Mouse (Mus musculus) urinary bladder, postnatal 36 days (tissue): ENCODE data around the gene Farsa.

Experiments used
- DNase-seq, 2 experiments: peaks; one replicate each; pipeline ENCODE4 v3.0.0; 2022; ENCODE audit warnings: low spot score in 2 of 2, mixed read lengths in 1 of 2

Gene Farsa

DNA sequence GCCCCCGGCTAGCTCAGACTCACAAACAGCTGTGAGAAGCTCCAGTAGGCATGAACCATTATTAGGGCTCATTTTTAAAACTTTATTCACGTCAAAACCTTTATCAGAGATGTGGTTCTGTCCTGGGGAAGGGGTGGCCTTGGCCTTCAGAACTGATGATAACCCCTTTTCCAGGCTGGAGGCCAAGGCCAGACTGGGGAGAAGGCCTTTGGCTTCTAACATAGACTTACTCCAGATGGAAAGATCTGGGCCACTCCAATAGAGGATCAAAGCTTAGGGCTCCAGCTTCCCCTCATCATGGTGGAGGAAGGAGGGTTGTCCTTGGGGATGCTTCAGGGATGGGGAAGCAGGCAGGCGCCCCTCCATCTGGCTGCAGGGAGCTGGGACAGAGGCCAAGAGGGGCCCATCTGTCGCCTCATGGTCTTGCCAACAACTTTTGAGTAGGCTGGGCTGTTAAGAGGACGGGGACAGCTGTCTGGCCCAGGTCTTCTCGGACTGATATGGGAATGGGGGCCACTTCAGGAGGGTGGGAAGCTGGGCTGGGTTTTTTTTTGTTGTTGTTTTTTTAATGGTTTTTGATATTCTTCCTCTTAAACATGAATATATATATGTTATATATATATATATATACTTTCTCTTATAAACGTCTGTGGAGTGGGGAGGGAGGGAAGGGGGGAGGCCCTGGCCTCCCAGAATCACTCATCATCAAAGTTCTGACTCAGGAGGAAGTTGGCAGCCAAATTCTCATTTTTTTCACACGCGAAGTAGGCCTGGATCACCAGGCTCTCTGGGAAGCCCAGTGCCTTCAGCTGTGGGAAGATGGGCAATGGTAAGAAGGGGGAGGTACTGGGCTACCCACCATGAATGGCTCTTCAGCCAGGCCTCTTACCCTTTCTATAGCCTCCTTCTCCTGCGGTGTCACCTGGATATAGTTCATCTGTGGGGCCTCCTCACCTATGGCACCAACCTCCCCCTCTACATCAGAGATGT is 21.6 kb upstream of the Farsa start:
- DNase-seq: no peak

DNA sequence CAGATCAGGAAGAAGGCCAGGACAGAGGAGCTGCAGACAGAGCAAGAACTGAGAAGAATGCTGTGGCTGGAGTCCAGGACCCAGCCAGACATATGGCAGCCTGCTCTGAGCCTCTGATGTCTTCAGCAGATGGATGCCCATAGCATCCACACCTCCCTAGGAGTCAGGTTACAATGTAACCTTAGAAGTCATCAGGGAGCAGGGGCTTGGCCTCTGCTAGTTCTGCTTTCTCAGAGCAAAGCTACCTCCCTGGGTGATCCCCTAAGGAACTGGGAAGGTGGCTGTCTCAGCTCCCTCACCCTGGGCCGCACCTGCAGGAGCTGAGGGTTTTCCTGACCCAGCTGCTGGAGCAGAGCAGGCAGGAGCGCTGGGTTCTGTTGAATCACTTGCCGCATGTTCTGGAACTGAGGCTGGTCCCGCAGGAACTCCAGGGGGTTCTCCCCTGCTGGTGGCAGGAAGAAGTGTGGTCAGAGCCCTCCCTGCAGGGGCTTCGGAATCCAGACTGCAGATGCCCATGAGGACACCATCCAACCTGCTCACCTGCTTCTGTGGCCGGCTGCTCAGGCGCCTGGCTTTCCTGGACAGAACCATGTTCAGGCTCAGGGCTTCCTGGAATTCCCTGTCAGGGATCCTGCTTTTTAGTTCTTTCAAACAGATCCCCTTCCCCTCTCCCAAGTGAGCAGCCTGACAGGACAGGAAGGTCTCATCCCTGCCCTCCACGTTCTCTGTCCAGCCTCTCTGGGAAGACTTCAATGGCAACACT is 19.5 kb upstream of the Farsa start:
- no peak for DNase-seq

DNA sequence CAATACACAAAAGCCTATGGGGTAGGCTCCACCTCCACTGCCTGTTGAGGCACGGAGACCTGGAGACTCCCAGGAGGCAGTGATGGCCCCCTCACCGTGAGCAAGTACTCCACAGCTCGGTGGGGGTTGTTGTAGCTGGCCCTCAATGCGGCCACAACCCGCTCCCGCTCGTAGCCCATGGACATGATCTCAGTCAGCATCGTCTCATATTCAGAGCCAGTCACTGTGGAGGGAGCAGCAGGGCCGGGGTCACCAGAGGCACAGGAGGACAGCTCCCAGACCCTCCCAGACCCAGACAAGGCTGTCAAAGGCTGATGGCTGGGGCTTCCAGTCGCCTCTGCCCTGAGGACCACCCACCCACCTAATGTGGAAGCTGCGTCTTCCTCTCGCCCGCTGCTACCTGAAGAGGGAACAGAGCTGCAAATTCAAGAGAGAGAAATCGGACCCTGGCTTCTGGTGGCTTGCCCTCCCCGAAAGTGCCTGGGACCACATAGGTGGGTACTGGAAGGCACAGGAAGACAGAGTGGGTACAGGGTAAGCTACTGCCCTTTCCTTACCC is 18.8 kb upstream of the Farsa start:
- no peak for DNase-seq

DNA sequence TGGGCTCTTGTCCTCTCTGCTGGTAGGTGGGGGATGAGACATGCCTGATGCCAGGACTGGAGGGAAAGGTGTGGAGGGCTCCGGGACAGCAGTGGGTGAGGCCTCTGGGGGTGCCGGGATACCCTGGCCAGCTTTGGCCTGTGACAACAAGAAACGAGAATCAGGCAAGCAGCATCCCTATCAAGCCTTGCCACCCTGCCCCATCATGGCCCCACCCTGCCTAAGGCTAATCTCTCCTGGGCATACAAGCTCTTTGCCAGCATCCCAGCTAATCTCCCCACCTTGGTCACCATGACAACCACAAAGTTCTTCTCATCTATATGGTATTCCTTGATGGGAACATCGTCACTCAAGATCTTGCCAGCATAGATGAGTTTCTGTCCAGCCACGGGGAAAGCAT is 18.3 kb upstream of the Farsa start:
- DNase-seq: no peak

DNA sequence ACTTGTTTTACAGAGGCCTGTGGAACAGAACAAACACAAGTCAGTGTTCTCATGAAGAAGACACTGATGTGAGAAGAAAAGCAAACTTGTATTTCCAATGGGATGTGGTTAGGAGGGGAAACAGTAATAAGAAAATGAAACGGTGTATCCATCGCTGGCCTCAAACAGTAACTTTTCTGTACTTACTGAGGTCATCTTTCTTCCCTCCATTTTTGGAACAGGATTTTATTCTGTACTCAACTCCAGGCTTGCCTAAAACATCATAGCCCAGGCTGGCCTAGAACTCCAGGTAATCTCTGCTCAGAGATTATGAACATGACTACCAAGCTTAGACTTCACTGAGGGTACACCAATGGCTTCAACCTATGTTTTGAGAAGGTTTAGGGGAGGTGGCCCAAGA is 17.4 kb upstream of the Farsa start:
- DNase-seq: no peak

DNA sequence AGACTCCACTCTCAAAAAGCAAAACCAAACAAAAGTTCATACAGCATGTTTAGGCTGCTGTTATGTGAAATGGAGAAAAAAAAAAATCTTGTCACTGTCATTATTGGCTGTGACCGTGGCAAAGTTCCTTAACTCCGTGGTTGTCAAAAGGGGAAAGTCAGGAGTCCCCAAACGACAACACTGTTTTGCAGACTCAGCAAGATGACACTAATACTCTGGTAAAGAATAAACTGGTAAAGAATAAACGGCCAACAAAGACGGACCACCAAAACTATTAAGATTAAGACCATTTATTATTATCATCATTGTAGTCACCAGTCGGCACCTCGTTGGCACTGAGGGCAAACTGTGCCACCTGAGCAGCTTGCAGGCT is 16.9 kb upstream of the Farsa start:
- no peak for DNase-seq

DNA sequence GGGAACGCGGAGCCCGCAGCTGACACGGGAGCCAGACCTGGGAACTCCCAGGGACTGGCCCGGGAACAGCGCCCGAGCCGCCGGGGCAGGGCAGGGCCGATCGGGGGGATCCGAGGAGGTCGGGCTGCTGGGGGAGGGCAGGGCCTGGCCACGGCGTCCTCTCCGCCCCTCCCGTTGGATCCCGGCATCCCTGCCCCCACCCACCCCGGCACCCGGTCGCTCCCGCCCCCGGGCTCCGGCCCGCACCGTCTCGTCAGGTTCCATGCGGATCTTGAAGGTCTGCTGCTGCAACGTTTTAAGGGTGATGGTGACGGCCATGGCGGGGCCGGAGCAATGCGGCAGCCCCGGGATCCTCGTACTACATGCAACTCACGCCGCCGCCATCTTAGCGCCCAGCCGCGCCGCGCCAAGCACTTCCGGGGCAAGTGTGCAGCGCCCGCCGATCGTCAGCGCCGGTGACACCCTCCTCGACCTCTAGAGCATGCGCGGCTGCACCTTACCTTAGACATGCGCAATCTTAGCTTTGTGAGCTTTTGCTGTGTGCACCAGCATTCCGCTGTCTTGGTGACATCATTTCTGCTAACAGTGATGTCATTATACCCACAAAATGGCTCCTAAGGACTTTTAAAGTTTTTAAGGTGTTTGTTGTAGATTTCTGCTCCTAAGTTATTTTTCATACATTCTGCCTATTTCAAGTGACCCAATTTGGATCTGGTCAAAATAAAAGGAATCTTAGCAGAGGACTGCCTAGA is 16.4 kb upstream of the Farsa start, which contains the start of gene Rad23a:
Rad23a (minus strand) TSS at position 418 of the 752 bp plus-strand sequence.
- peak; percentile 75 to 89 for DNase-seq

DNA sequence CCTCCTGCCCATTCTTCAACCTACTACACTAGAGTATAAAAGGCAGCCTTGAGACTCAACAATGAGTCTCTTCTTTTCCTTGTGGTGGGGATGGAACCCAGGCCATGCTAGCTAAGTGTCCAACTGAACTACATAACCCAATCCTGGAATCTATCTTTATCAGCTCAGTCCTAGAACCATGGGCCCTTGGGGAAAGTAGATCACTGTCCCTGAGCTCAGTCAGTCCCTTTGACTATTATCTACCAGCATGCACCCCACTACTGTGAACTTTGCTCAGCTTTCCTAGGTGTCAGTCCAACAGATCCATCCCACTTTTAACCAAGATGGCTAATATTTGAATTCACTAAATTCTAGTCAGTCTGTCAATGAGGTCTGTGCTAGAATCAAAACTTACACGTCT is 15.3 kb upstream of the Farsa start:
- no peak for DNase-seq

DNA sequence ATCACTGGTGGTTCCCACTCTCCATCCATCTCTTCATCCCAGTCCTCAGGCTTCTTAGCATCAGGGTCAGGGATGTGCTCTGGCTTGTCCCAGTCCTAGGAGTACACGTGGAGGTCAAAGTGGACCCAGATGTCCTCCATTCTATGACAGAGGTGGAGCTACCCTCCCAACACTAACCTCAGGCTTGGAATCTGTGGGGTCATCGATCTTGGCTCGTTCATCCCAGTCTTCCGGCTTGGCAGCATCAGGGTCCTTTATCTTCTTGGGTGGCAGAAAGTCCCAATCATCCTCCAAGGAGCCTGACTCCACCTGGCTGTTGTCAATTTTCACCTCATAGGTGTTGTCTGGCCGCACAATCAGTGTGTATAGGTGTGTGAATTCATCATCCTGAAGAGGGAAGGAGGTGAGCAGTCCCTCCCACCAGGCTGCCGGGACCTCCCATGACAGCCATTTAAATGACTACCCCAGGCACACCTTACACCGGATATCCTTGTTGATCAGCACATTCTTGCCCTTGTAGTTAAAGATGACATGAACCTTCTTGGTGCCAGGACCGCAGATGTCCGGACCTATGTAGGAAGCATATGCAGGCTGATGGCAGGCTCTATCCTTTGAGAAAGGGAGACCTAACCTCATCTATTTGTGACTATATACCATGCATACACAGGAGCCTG is 12.3 kb upstream of the Farsa start:
- DNase-seq: no peak

DNA sequence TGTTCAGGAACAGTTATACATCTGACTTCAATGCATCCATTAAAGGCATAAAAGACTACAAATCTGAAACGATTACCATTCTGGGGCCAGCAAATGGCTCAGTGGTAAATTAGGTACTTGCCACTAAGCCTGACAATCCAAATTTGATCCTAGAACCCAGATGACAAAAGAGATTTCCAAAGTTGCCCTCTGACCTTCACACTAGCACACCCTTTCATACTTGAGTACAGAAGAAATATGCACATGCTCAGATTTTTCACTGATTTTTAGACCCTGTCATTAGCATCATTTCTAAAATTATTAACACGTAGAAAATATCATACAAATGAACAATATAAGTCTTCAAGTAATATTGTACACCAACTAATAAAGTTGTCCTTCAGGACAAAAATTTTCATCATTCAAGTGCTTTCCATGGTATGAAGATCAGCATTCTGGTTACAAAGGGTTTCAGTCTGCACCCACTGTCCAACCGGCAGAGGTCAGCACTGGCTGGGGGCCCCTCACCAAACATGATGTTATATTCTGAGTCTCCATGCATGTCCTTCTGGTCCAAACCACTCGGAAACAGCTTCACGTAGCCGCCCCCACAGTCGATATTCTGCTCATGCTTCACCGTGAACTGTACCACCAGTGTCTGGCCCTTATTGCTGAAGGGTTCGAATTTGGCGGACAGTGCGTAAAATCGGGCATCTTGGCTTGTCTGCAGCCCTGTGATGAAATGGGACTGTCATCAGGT is 11.3 kb upstream of the Farsa start:
- peak in 1 of 2 experiments; percentile 33 for DNase-seq

DNA sequence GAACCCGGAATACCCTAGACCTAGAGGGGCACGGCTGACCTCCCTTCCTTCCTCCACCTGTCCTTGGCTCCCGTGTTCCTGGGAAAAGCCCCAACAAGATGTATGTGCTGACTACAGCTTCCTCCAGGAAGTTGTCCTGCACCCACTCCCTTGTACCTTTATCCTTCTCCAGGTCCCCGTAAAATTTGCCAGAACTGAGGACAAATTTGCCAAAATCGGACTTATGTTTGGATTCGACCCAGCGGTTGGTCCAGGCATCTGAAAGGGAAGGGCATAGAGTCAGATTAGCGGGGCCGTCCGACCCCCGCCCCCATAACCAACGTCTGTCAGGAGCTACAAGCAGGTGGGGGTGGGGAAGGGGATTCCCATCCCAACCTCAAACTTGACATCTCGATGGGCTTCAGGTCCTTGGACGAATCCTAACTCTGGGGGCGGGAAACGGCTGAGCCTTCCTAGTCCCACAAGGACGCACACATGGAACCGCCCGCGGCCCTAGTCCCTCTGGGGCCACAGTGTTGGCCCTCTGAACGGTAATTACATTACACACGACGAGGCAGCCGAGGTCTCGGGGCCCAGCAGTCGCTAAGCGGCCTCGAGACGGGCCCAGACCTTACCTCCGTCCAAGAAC is 10.6 kb upstream of the Farsa start:
- no peak for DNase-seq

DNA sequence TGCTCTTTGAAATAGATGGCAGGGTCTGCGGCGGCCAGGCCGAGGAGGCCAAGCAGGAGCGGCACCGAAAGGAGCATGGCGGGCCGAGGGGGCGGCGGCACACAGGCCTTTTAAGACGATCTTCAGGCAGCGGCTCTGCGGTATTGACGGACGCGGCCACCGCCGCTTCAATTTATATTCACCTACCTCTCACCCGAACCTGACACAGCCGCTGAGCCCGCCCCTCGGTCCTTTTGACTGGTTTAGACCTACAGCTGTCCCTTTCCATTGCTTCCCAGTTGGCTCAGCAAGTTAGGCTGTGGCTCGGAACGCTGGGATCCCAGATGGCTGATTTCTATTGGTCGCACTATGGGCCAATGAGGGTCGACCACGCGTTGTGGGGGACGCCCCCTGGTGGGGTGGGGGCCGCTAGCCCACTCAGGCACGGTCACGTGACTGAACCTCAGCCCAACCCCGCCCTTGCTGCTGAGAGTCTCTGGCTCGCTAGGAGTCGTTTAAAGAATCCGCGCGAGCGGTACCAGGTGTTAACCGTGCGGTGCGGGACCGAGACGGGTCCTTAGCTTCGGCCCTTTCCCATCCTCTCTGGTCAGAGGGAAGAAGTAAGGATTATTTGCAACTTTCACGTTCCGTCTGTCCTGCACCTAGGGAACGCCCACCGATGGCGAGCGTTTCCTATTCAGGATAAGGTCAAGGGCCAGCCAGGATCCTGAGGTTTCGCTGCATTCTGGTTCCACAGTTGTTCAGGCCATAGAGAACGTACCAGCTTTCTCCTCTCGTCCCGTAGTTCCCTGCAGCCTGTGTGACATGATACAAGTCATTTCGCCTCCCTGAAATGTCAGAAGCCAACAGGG is 9.8 kb upstream of the Farsa start, which contains the start of gene Calr:
Calr (minus strand) TSS at position 213 of the 851 bp plus-strand sequence.
- peak; percentile 97 to 99 for DNase-seq

DNA sequence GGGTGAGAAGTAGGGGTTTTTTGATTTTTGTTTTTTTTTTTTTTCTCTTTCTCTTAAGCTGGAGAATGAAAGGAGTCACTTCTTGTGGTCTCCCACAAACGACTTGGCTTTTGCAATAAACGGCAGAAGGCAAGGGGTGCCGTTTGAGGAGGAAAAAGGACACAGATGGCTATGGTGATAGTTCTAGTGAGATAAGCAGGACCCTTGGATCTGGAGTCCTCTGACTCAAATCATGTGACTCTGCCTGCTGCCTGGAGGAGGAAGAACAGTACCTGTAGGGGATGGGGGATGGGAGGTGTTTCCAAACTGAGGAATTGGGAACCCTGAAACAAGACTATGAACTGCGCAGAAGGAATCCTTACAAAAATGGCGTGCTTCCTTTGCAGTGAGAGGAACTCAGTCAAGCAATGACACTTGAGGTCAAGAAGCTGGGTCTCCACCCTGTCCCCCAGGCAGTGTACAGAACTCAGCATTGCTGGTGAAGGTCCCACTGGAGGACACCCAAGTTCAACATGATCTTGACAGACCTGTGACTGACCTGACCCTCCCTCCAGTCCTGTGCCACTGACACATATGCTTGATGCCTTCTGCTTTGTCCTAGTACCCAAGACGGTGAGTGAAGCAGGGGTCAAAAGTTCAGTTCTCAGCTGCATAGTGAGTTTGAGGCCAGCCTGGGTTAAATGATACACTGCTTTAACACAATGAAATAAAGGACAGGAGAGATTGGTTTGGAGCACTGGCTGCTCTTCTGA is 8.9 kb upstream of the Farsa start:
- no peak for DNase-seq

DNA sequence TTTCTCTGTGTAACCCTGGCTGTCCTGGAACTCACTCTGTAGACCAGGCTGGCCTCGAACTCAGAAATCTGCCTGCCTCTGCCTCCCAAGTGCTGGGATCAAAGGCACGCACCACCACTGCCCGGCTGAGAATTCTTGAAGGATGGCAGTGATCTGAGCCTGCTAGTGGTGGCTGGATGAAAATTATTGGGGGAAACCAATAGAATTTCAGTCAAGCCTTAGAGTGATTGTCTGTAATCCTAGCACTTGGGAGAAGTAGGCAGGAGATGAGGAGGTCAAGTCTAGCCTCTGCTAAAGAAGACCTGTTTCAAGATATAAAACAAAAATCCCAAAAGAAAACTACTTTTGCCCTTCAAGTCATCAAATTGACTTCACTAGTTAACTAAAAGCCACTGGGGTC is 355 bp upstream of the Farsa start:
- no peak for DNase-seq

DNA sequence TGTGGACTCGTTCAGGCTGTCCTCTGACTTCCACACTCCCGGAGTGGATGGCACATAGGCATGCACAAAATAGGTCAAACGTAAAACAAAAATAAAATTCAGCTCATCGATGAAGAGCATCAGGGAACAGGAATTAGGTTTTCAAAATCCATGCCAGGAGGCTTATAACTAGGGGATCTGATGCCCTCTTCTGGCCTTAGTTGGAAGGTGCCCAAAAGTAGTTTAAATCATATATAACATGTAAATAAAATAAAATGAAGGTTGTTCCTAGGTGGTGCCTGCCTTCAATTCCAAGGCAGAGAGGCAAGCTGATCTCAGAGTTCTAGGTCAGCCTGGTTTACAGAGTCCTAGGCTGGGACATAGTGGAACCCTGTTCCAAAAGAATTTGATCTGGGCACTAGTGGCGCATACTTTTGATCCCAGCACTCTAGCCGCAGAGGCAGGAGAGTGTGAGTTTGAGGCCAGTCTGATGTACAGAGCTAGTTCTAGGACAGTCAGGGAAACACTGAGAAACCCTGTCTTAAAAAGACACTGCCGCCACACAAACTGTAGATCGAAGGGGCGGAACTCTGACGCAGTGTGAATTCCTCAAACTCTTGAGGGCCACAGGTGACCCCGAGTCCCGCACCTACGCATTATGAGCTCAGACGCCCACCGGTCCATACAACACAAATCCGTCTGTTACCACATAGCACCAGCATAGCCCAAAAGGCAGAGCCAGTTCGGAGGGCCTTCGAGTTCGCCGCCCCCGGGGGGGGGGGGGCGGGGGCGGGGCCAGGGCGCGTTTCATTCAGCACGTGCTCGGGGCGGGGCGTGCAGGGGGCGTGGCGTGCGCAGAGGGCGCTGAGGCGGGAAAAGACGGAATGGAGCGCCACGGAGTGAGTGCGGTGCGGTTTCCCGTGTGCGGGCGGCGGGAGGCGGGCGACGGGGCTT is 14.9 kb downstream of the Farsa start, which contains the start of gene Syce2:
Syce2 (plus strand) TSS at position 736 of the 933 bp plus-strand sequence.
- peak; percentile 66 to 80 for DNase-seq

DNA sequence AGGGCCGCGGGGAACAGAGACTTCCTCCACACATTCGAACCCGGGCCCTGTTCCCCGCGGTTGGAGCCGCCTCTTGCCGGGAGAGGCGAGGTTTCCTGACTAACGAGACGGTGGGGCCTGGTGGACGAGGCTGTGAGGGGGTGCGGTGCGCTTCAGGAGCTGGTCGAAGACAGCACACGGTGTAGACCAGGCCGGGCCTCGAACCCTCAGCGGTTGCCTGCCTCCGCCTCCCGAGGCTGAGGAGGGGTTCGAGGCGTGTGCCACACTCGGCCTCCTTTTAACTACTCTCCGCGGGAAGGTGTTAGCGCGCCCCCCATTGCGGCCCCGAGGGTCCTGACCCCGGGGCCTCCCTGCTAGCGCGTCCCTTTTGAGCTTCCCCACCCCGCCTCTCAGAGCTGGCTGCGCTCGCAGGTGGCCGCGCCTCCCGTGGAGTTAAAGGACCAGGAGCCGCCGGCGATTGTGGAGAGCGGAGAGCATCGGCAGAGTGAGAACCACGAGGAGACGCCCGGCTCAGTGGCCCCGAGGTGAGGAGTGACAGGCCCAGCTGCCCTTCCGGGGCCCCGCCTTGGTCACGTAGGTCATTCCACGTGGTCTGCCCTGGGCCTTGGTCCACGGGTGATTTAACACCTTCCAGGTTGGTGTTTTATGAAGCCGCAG is 15.6 kb downstream of the Farsa start:
- peak; percentile 8 to 29 for DNase-seq
